Mouse (Mus musculus) cerebellum, adult 9-11 months (tissue): Measurements from ENCODE around the gene Diras2.
A peak's percentile ranks its signal among the peaks of the same experiment; 100 is the strongest.

ENCODE experiments used
- DNase-seq: peaks from one replicate; pipeline ENCODE4 v3.0.0; 2022

Gene Diras2

GRCm38 (mm10) chr13:52457177-52457888 lies 73.7 kb downstream of the Diras2 start:
- peak; percentile 68 for DNase-seq

- peak; percentile 91 for DNase-seq
Measured at GRCm38 (mm10) chr13:52455329-52455728, 75.8 kb downstream of the Diras2 start.

GRCm38 (mm10) chr13:52454708-52455250 lies 76.3 kb downstream of the Diras2 start:
- DNase-seq = peak; percentile 72
